Mouse (Mus musculus) cerebellum, adult 18-20 months (tissue): ENCODE data around the gene Ptgdr2.

Experiments used
- DNase-seq, 2 experiments: peaks; one replicate each; pipeline ENCODE4 v3.0.0; 2021

The Ptgdr2 gene

GRCm38 (mm10) chr19:10937110-10937563, at the start of gene Ptgdr2:
Gene Ptgdr2 (plus strand): TSS chr19:10937160.
- no peak for DNase-seq

GRCm38 (mm10) chr19:10892201-10892600, 44.8 kb upstream of the Ptgdr2 start:
- no peak for DNase-seq

DNA sequence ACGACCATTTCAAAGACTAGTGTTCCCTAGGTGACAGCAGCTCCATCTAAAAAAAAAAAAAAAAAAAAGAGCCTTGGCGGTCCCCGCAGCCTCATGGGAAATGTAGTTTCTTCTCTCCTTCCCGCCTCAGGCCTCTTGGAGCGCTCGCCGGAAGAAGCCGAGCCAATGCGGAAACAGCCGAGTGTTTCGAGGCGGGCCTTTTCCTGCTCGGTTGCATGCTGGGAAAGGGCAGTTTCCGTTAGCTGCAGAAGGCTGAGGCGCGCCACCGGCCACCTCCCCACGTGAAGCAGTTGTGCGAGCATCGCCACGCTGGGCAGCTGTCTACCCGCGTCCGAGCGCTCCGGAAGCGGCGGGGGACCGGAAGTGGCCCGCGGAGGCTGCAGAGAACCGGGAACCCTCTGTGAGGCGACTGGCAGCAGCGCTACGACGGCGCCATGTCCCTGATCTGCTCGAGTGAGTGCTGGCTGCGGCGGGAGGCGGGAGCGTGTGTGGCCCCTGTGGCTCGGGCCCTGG, 41.9 kb upstream of the Ptgdr2 start, which contains the start of gene Prpf19:
Prpf19 (plus strand) TSS at position 216 of the 513 bp plus-strand sequence.
- DNase-seq: peak; percentile 98 to 99

GRCm38 (mm10) chr19:10895708-10896107, 41.3 kb upstream of the Ptgdr2 start:
- DNase-seq: peak in 1 of 2 experiments; percentile 32

DNA sequence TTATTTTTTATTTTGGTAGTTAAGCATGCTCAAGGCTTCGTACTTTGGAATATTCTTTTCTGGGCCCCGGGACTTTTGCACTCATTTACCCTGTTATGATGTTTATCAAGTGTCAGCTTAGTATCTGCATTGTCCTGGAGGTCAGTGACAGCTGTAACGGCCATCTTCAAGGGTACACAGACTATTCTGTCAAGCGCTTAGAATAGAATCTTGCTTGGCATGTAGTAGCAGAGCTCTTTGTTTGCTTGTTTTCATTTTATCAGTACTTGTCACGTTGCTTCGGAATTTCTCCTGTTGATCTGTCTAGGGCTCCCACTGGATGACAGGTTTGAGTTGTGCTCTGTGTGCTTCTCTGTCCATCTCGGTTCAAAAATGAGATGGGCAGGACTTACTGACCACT, 40.1 kb upstream of the Ptgdr2 start:
- DNase-seq: no peak

DNA sequence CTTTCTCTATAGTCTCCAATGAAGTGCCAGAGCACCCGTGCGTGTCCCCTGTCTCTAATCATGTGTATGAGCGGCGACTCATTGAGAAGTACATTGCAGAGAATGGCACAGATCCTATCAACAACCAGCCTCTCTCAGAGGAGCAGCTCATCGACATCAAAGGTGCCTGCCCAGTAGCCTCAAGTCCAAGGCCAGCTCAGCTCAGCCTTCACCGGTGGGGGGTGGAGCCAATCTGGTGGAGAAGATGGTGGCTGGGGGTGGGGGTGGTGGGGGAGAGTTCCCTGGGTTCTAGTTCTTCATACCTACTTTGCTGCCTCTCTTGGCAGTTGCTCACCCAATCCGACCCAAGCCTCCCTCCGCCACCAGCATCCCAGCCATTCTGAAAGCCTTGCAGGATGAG, 39.5 kb upstream of the Ptgdr2 start:
- no peak for DNase-seq

GRCm38 (mm10) chr19:10900315-10900714, 36.6 kb upstream of the Ptgdr2 start:
- DNase-seq: no peak

- no peak for DNase-seq
Observed at GRCm38 (mm10) chr19:10901046-10901445, 35.9 kb upstream of the Ptgdr2 start.

GRCm38 (mm10) chr19:10904512-10904911, 32.4 kb upstream of the Ptgdr2 start:
- DNase-seq: no peak

- DNase-seq: peak in 1 of 2 experiments; percentile 52
Observed at GRCm38 (mm10) chr19:10904927-10905727, 31.8 kb upstream of the Ptgdr2 start.

DNA sequence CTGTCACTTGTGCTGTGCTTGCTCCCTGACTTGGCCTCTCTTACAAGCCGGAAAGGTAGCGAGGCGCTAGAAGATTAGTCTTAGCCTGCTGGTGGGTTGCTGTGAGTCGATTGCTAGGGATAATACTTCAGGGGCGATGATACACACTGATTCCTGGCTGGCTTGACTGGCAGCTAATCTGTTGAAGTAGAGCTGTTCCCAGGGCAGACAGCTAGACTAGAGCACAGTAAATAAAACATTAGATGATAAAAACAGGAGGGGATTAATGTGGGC, 31.3 kb upstream of the Ptgdr2 start:
- DNase-seq: no peak

DNA sequence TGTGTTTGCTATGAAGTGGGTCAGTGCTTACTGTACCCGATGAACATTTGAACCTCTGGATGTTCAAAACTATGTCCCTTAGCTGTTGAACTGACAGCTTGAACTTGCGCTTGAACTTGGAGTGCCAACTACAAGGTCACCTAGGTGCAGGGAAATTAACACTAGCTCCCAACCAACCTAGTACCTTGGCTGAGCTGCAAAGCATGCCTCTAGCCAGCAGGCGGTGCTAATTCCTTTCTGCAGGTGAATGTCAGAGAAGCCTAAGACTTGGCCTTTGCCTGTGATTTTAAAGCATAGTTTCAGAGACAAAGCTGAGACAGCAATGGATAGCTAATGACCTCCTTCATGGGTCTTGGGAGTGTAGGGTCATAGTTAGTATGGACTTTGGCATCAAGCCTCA, 29.1 kb upstream of the Ptgdr2 start:
- peak; percentile 54 to 67 for DNase-seq

DNA sequence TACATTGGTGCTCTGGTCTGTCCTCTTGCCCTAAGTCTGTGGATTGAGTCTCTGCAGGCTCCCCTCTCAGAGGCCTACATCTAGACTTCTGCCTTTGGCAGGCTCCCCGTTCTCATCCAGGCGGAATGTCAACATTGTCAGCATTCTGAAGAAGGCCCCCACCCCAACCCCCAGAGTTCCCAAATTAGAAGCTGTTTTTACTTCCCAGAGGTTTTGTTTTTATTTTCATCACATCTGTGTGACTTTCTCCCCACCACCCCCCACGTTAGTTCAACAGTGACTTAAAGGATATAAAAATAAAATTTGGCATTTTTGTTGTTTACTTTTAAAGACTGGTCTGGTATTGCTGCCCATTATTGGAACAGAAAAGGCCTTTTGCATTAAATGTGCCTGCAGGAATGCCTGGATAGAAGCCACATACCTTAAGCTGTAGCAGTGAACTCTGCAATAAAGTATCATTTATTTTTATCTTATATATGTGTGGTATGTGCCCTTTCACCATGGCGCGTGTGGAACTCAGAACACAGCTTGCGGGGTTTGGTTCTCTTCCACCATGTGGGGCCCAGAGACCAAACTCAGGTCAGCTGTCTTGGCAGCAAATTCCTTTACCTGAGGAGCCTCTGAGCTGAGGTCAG, 27.8 kb upstream of the Ptgdr2 start:
- DNase-seq: no peak

DNA sequence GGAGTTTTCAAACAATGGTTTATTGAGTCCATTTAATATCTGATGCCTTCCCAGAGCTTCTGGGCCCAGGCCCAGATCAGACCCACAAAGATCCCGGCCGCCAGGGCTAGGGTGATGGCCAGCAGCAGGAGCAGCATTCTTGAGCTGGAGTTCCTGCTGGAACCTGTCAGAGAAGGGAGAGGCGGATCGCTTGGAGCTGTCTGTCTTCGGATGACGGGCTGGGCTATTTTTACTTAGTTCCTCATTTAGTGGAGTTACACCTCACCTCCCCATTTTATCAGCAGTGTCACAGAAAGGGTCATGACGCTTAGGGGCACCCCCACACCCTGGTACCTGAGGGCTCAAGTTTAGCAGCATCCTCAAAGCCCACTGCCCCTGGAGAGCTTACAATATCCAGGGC, 22.7 kb upstream of the Ptgdr2 start:
- no peak for DNase-seq

- no peak for DNase-seq
Observed at GRCm38 (mm10) chr19:10914870-10915269, 22.1 kb upstream of the Ptgdr2 start.

- no peak for DNase-seq
Observed at GRCm38 (mm10) chr19:10916506-10916905, 20.5 kb upstream of the Ptgdr2 start.

DNA sequence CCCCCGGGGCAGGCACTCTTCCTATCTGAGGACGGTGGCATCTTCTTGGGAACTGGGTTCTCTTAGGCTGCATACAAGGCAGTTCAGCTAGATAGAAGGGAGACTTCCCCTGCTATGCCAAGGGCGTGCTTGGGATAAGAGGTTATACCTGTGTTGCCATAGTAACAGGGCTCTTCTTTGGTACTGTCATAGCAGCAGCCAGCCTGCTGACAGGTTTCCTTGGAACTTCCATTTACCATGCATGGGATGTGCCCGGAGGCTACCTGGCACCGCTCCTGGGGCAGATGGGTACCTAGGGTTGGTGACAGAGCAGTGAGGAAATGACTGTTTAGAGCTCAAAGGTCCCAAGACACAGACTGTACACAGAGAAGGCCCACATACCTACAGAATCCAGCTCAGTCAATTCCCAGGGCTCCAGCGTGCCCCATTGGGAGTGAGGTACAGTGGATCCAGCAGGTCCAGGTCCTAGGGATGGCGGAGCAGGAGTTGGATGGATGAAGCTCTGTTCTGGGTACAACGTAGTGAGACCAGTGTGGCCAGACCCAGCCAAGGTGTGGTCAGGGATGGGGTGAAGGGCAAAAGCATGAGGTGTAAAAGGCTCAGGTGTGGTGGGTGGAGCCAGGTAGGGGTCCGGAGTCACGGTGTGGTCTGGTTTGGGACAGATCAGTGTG, 18.5 kb upstream of the Ptgdr2 start:
- DNase-seq: no peak

DNA sequence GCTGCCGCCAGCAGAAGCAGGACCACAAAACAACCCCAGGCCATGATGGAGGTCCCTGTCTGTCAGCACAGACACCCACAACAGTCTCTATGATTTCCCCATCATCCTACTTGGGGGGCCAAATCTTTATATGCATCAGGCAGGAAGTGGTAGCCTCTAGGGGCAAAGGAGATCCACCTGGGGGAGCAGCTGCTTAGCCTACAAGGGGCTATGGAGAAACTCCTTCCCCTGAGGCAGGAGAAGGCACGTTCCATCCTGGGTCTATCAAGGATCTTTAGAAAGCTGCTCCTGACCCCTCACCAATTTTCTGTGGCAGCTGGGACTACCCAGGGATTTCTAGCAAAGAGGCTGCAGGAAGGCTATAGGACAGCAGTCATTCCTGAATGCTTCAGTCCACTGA, 16.4 kb upstream of the Ptgdr2 start, which contains the start of gene Zp1:
Zp1 (minus strand) TSS at position 101 of the 400 bp plus-strand sequence.
- DNase-seq: no peak

DNA sequence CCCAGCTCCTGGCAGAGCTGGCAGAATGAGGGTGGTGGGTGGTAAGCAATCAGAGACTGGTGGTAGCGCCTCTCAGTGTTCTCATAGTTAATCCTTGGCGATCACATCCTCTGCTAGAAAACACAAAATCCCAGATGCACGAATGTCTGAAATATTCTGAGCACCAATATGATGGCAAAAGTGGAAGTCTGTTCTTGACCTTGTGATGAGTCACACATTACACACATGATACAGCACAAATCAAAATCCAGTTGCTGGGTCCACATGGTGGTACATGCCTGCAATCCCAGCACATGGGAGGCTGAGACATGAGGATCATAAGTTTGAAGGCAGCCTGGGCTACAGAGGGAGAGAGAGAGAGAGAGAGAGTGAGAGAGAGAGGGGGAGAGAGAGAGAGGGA, 15.9 kb upstream of the Ptgdr2 start:
- DNase-seq: no peak

GRCm38 (mm10) chr19:10924220-10924619, 12.7 kb upstream of the Ptgdr2 start:
- DNase-seq: no peak

GRCm38 (mm10) chr19:10926123-10926621, 10.8 kb upstream of the Ptgdr2 start:
- no peak for DNase-seq

GRCm38 (mm10) chr19:10926666-10927065, 10.3 kb upstream of the Ptgdr2 start:
- no peak for DNase-seq

GRCm38 (mm10) chr19:10930641-10931040, 6.3 kb upstream of the Ptgdr2 start:
- DNase-seq: no peak
